Mouse (Mus musculus): Measurements from ENCODE around the gene Cxcr4.

- TF ChIP-seq POLR2A (IDR thresholded peaks at IDR 0.05; ENCODE audit: extremely low read depth, insufficient read depth, low read length) (no peak), CTCF (IDR thresholded peaks at IDR 0.05; ENCODE audit: low read depth, low read length) (no peak)
Measured at GRCm38 (mm10) chr1:128591721-128592210, 327 bp downstream of the Cxcr4 start.
